Comparison of ENCODE assay signal across 8 mouse cellular contexts in the genomic region with DNA sequence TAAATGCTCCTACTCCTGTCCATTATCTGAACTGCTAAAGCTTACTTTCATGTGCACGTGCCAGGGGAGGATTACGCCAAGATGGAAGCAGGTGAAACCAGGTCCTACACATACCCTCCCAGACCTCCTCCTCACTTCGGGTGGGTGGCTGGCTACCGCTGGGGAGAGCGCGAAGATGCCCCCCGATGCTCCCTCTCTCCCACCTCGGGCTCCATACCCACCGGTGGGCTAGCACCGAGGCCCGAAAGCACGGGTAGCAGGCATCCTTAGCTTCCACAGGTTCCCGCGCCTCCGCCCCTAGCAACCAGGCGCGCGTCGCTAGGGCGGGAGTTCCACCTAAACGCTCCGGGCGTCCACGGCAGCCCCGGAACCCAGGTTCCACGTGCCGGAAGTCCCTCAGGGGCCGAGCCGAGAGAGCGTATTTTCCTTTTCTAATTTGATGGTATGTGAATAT. TPM values are rescaled to one million over a fixed set of nuclear protein-coding genes. Genes with fewer than 3 reads are reported as not detected.
A peak's percentile ranks its signal among the peaks of the same experiment; 100 is the strongest.
DNase-seq lines count a peak whose midpoint lies in the region; ATAC-seq and TF ChIP-seq lines count a peak whose summit lies in the region.

Wdr31 (minus strand) TSS at position 299 of the 454 bp plus-strand sequence.

- peak; percentile 85 for ATAC-seq in embryonic facial prominence, embryonic 15.5 days (ENCODE audit: insufficient number of reproducible peaks, low FRiP score, low TSS enrichment, low read depth)
- ATAC-seq in limb, embryonic 14.5 days (ENCODE audit: low FRiP score, low read depth): peak; percentile 93
- ATAC-seq in midbrain, embryonic 16.5 days: peak; percentile 97

- H3K4me2 ChIP-seq in embryonic facial prominence, embryonic 15.5 days (replicated peaks): peak within 1 kb of the TSS; percentile 84
- peak within 1 kb of the TSS; percentile 63 for H3K4me2 ChIP-seq in limb, embryonic 14.5 days (replicated peaks; ENCODE audit: low read depth, low read length, severe bottlenecking)
- peak within 1 kb of the TSS; percentile 49 for H3K4me2 ChIP-seq in midbrain, embryonic 16.5 days (ENCODE audit: low read length)

- TF ChIP-seq POLR2A in bone marrow macrophage, adult 2 months (IDR thresholded peaks at IDR 0.05; ENCODE audit: borderline replicate concordance, low read depth, low read length): no peak
- TF ChIP-seq POLR2A in limb, embryonic 14.5 days (IDR thresholded peaks at IDR 0.05; ENCODE audit: borderline replicate concordance, extremely low read depth, insufficient read depth, insufficient read length): no peak

- no peaks in the 10 kb centered on the region; the same call in 1 of the 2 replicates for H3K4me1 ChIP-seq in bone marrow macrophage, adult 2 months (ENCODE audit: control insufficient read depth, insufficient read depth, low read length)
- H3K4me1 ChIP-seq in embryonic facial prominence, embryonic 15.5 days: 0 out of 2 replicates have a peak, but pooled peaks cover 3% of the 10 kb centered on the region
- H3K4me1 ChIP-seq in limb, embryonic 14.5 days (ENCODE audit: control insufficient read depth, insufficient read depth, low read length): no peaks in the 10 kb centered on the region
- peaks cover 4% of the 10 kb centered on the region for H3K4me1 ChIP-seq in midbrain, embryonic 16.5 days (ENCODE audit: control insufficient read depth, insufficient read depth, low read length)

- peak within 1 kb of the TSS; percentile 74 for H3K4me3 ChIP-seq in bone marrow macrophage, adult 2 months (ENCODE audit: insufficient read depth, low read length)
- H3K4me3 ChIP-seq in embryonic facial prominence, embryonic 15.5 days (replicated peaks): peak within 1 kb of the TSS; percentile 65
- H3K4me3 ChIP-seq in limb, embryonic 14.5 days (replicated peaks; ENCODE audit: low read length): peak within 1 kb of the TSS; percentile 51
- peak within 1 kb of the TSS; percentile 46 for H3K4me3 ChIP-seq in midbrain, embryonic 16.5 days (ENCODE audit: low read depth, low read length)

- no peak within 1 kb of the TSS for H3K27ac ChIP-seq in bone marrow macrophage, adult 2 months (ENCODE audit: insufficient read depth, low read depth, low read length)
- no peak within 1 kb of the TSS for H3K27ac ChIP-seq in embryonic facial prominence, embryonic 15.5 days (replicated peaks)
- no peak within 1 kb of the TSS for H3K27ac ChIP-seq in limb, embryonic 14.5 days (replicated peaks; ENCODE audit: low read depth, low read length)
- H3K27ac ChIP-seq in midbrain, embryonic 16.5 days (ENCODE audit: low read length): peak within 1 kb of the TSS; percentile 4

- DNase-seq in B cell, adult 2 months: peak; percentile 87 to 88
- peak; percentile 46 to 47 for DNase-seq in heart, adult 9 months (ENCODE audit: low spot score in 2 of 2)
- DNase-seq in kidney, adult 9 months: peak; percentile 81
- peak; percentile 74 for DNase-seq in limb, embryonic 14.5 days (ENCODE audit: low spot score)
- peak; percentile 85 for DNase-seq in spleen, postnatal 10 days (ENCODE audit: low spot score in 2 of 2)

- H3K9ac ChIP-seq in embryonic facial prominence, embryonic 15.5 days: peak within 1 kb of the TSS; percentile 51
- H3K9ac ChIP-seq in limb, embryonic 14.5 days (ENCODE audit: low read depth, low read length, severe bottlenecking): peak within 1 kb of the TSS; percentile 55
- peak within 1 kb of the TSS; percentile 64 for H3K9ac ChIP-seq in midbrain, embryonic 16.5 days (ENCODE audit: low read depth, low read length)

- H3K36me3 ChIP-seq in embryonic facial prominence, embryonic 15.5 days: no peaks in the 10 kb centered on the region
- no peaks in the 10 kb centered on the region for H3K36me3 ChIP-seq in limb, embryonic 14.5 days (ENCODE audit: control insufficient read depth, insufficient read depth, low read length)
- peaks cover 3% of the 10 kb centered on the region; the same call in 1 of the 2 replicates for H3K36me3 ChIP-seq in midbrain, embryonic 16.5 days (ENCODE audit: control insufficient read depth, insufficient read depth, low read length)

- no peak for TF ChIP-seq CTCF in bone marrow macrophage, adult 2 months (IDR thresholded peaks at IDR 0.05; ENCODE audit: low read depth, low read length)

- no peaks in the 10 kb centered on the region for H3K9me3 ChIP-seq in embryonic facial prominence, embryonic 15.5 days (replicated peaks)
- H3K9me3 ChIP-seq in limb, embryonic 14.5 days (ENCODE audit: control insufficient read depth, low read length): no peaks in the 10 kb centered on the region
- no peaks in the 10 kb centered on the region for H3K9me3 ChIP-seq in midbrain, embryonic 16.5 days (replicated peaks; ENCODE audit: control insufficient read depth, low read length, poor library complexity, severe bottlenecking)

- 1% methylated on average over 30 of the region's 30 CpGs for WGBS in embryonic facial prominence, embryonic 15.5 days
- under 1% methylated on average over 30 of the region's 30 CpGs for WGBS in limb, embryonic 14.5 days
- under 1% methylated on average over 30 of the region's 30 CpGs for WGBS in midbrain, embryonic 16.5 days

- no peaks in the 10 kb centered on the region for H3K27me3 ChIP-seq in embryonic facial prominence, embryonic 15.5 days
- no peaks in the 10 kb centered on the region for H3K27me3 ChIP-seq in limb, embryonic 14.5 days (ENCODE audit: control insufficient read depth, insufficient read depth, low read length)
- no peaks in the 10 kb centered on the region for H3K27me3 ChIP-seq in midbrain, embryonic 16.5 days (ENCODE audit: control insufficient read depth, insufficient read depth, low read depth, low read length)

RNA-seq across cellular contexts. Expression of gene Wdr31, which starts in this region (rescaled TPM):
- polyA plus RNA-seq in bone marrow macrophage, adult 2 months (2012; ENCODE audit: insufficient read depth, insufficient read length, missing spikeins): 0.94 TPM in 1 of 2 replicates, not detected in the other
- polyA plus RNA-seq in embryonic facial prominence, embryonic 15.5 days (2015; fragmentation: Nextera tagmentation; extraction: Ambion mirVana): 7.3 and 11.2 TPM in 2 replicates
- 3.9 and 4.1 TPM in 2 replicates for polyA plus RNA-seq in limb, embryonic 14.5 days (2012; rRNA removed)
- 4.6 TPM in 2 replicates for polyA plus RNA-seq in limb, embryonic 14.5 days (2014; fragmentation: Nextera tagmentation; extraction: Ambion mirVana)
- 15.5 and 17.3 TPM in 2 replicates for polyA plus RNA-seq in midbrain, embryonic 16.5 days (2015; fragmentation: Nextera tagmentation; extraction: Ambion mirVana)
